Mouse (Mus musculus): ENCODE measurements around the gene Capn11. TPM values are rescaled to one million over a fixed set of nuclear protein-coding genes. Genes with fewer than 3 reads are reported as not detected.

Capn11 gene
- polyA plus RNA-seq, 1 experiment from 2014 or later: 0.72 TPM

DNA sequence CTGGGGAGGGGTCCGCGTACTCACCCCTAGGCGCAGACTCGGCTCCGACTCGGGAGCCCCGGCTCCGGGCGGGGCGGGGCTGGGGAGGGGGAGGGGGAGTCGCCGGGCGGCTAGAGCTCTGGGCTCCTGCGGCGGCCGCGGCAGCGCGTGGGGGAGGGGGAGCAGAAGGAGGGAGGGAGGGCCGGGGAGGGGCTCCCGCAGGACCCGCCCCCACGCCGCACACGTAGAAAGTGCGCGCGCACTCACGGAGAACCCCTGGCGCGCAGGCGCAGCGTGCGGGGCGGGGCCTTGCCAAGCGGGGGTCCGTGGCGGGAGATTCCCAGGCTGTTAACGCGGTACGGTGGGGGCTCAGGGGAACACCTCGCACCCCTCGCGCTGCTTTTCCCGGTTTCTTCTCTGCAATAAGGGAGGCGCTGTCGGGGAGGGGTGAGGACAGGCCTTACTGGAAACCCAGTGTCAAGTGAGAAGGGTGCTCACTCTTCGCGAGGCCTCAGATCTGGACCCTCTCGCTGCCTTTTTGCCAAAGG lies 27.0 kb upstream of the Capn11 start, which contains the start of gene Mrpl14:
Gene Mrpl14 (plus strand): TSS at position 230 of the 527 bp plus-strand sequence.
- peak within 1 kb of the TSS; percentile 97 for H3K9ac ChIP-seq (ENCODE audit: low read length)
- H3K27me3 ChIP-seq (ENCODE audit: control insufficient read depth, insufficient read depth, low read depth, low read length): no peaks in the 10 kb centered on the region
- 0% methylated on average over 37 of the region's 50 CpGs for WGBS
- H3K4me1 ChIP-seq (replicated peaks; ENCODE audit: control insufficient read depth, insufficient read depth, low read length): peaks cover 22% of the 10 kb centered on the region
- peak within 1 kb of the TSS; percentile 73 for H3K4me2 ChIP-seq (ENCODE audit: low read depth, low read length)
- H3K36me3 ChIP-seq (ENCODE audit: control insufficient read depth, insufficient read depth, low read length): no peaks in the 10 kb centered on the region
- H3K9me3 ChIP-seq (ENCODE audit: control insufficient read depth, low read length): no peaks in the 10 kb centered on the region
- peak within 1 kb of the TSS; percentile 94 for H3K4me3 ChIP-seq (ENCODE audit: low read length)
- peak; percentile 89 for ATAC-seq (ENCODE audit: low read depth)
- peak within 1 kb of the TSS; percentile 85 for H3K27ac ChIP-seq (ENCODE audit: low read length)

DNA sequence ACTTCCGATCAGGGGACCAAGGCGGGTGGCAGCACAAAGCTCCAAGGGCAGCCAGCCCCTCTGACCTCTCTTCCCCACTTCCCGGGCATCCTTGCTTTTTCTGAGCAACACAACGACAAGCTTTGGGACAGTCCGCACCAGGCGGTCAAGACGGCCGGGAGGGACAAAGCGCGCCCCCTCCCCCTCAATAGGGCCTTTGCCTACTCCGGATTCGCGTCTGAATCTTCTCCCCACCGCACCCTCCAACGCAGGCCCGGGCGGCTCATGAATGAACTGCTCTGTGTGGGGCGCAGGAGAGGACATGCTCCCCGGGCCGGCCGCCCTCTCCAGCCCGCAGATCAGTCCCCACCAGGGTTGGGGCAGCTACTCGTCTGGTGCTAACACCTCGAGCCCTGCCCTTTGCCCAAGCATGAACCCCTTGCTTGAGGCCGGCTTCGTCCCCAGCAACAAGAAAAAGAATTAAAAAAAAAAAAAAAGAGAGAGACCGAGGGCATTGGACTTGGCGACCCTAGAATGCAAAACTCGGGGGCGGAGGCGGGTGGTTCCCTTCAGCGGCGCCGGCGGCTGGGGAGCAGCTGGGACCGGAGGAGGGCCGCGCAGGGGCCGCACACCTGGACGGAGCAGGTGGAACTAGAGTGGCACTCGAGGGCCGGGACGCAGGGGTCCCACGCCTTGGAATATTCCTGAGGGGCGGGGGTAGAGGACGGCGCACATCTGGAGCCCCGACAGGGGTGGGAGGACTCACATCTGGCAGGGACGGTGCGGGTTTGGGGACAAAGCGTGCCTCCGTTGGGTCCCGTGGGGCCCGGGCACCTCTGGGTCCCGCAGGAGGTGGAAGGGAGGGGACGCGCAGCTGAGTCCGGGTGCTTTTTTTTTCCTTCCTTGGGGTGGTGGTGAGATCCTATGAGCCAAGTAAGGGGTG lies 26.3 kb upstream of the Capn11 start:
- H3K9ac ChIP-seq (ENCODE audit: low read length): peak overlapping the region; percentile 90

GRCm38 (mm10) chr17:45684667-45685131 lies 25.6 kb upstream of the Capn11 start:
- no peaks in the 10 kb centered on the region for H3K36me3 ChIP-seq (ENCODE audit: control insufficient read depth, insufficient read depth, low read length)
- H3K27ac ChIP-seq (ENCODE audit: low read length): peak overlapping the region; percentile 85
- no peaks in the 10 kb centered on the region for H3K27me3 ChIP-seq (ENCODE audit: control insufficient read depth, insufficient read depth, low read depth, low read length)
- H3K9me3 ChIP-seq (ENCODE audit: control insufficient read depth, low read length): no peaks in the 10 kb centered on the region
- peak overlapping the region; percentile 90 for H3K9ac ChIP-seq (ENCODE audit: low read length)
- H3K4me2 ChIP-seq (ENCODE audit: low read depth, low read length): peak overlapping the region; percentile 73
- peak overlapping the region; percentile 94 for H3K4me3 ChIP-seq (ENCODE audit: low read length)
- no peak for ATAC-seq (ENCODE audit: low read depth)
- peaks cover 28% of the 10 kb centered on the region for H3K4me1 ChIP-seq (replicated peaks; ENCODE audit: control insufficient read depth, insufficient read depth, low read length)
- WGBS: 31% methylated on average over 14 of the region's 14 CpGs

More for the DNA sequence above, 26.3 kb upstream of the Capn11 start:
- ATAC-seq (ENCODE audit: low read depth): peak; percentile 52
- Histone ChIP-seq H3K4me1 (replicated peaks; ENCODE audit: control insufficient read depth, insufficient read depth, low read length) (peaks cover 28% of the 10 kb centered on the region), H3K4me2 (ENCODE audit: low read depth, low read length) (peak overlapping the region; percentile 73), H3K27me3 (ENCODE audit: control insufficient read depth, insufficient read depth, low read depth, low read length) (no peaks in the 10 kb centered on the region), H3K4me3 (ENCODE audit: low read length) (peak overlapping the region; percentile 94), H3K27ac (ENCODE audit: low read length) (peak overlapping the region; percentile 85), H3K9me3 (ENCODE audit: control insufficient read depth, low read length) (no peaks in the 10 kb centered on the region), H3K36me3 (ENCODE audit: control insufficient read depth, insufficient read depth, low read length) (no peaks in the 10 kb centered on the region)
- under 1% methylated on average over 58 of the region's 58 CpGs for WGBS

- no peak overlapping the region for H3K4me2 ChIP-seq (ENCODE audit: low read depth, low read length)
- no peak overlapping the region for H3K27ac ChIP-seq (ENCODE audit: low read length)
- no peak overlapping the region for H3K4me3 ChIP-seq (ENCODE audit: low read length)
- WGBS: 84% methylated on average over 4 of the region's 4 CpGs
- H3K36me3 ChIP-seq (ENCODE audit: control insufficient read depth, insufficient read depth, low read length): peaks cover 3% of the 10 kb centered on the region; the same call in 1 of the 2 replicates
- no peaks in the 10 kb centered on the region for H3K9me3 ChIP-seq (ENCODE audit: control insufficient read depth, low read length)
- ATAC-seq (ENCODE audit: low read depth): no peak
- H3K27me3 ChIP-seq (ENCODE audit: control insufficient read depth, insufficient read depth, low read depth, low read length): no peaks in the 10 kb centered on the region
- no peak overlapping the region for H3K9ac ChIP-seq (ENCODE audit: low read length)
- peaks cover 25% of the 10 kb centered on the region for H3K4me1 ChIP-seq (replicated peaks; ENCODE audit: control insufficient read depth, insufficient read depth, low read length)
Observed at GRCm38 (mm10) chr17:45682843-45683242, 23.7 kb upstream of the Capn11 start.

- Histone ChIP-seq H3K27ac (ENCODE audit: low read length) (no peak overlapping the region), H3K27me3 (ENCODE audit: control insufficient read depth, insufficient read depth, low read depth, low read length) (no peaks in the 10 kb centered on the region), H3K36me3 (ENCODE audit: control insufficient read depth, insufficient read depth, low read length) (peaks cover 7% of the 10 kb centered on the region), H3K4me2 (ENCODE audit: low read depth, low read length) (no peak overlapping the region), H3K4me3 (ENCODE audit: low read length) (no peak overlapping the region), H3K4me1 (replicated peaks; ENCODE audit: control insufficient read depth, insufficient read depth, low read length) (peaks cover 17% of the 10 kb centered on the region), H3K9ac (ENCODE audit: low read length) (no peak overlapping the region), H3K9me3 (ENCODE audit: control insufficient read depth, low read length) (no peaks in the 10 kb centered on the region)
- ATAC-seq (ENCODE audit: low read depth): no peak
- WGBS: 95% methylated on average over 1 of the region's 1 CpGs
Observed at GRCm38 (mm10) chr17:45681588-45681987, 22.5 kb upstream of the Capn11 start.

DNA sequence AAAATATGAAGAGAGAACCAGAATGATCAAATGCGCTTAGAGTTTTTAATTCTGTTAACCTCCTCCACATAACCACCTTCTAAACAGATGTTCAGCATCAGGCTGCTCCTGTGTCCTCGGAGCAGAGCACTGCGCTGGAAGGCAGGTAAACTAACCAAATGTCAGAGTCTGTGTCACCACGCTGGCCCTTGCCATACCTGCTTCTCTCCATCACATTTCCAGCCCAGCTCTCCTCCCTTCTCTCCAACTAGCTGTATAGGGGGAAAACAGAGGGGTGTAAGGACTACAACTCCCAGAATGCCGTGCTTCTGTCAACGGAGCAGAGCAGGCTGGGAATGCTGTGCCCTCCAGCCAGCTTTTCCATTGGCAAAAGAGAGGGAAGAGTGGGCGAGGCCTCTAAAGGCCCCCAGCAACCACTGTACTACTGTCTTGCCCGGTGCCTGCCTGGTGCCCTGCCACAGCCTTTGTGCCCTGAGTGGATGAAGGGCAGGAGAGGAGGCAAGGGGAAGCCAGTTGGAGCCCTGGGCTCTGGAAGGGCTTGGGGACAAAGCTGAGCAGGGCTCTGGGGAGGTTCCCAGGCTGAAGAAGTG lies 21.4 kb upstream of the Capn11 start:
- Histone ChIP-seq H3K27me3 (ENCODE audit: control insufficient read depth, insufficient read depth, low read depth, low read length) (no peaks in the 10 kb centered on the region), H3K4me2 (ENCODE audit: low read depth, low read length) (peak overlapping the region; percentile 48), H3K9me3 (ENCODE audit: control insufficient read depth, low read length) (no peaks in the 10 kb centered on the region), H3K36me3 (ENCODE audit: control insufficient read depth, insufficient read depth, low read length) (peaks cover 9% of the 10 kb centered on the region), H3K27ac (ENCODE audit: low read length) (peak overlapping the region; percentile 46), H3K4me1 (replicated peaks; ENCODE audit: control insufficient read depth, insufficient read depth, low read length) (peaks cover 17% of the 10 kb centered on the region), H3K9ac (ENCODE audit: low read length) (peak overlapping the region; percentile 59), H3K4me3 (ENCODE audit: low read length) (peak overlapping the region; percentile 15; the same call in 1 of the 2 replicates)
- WGBS: 47% methylated on average over 8 of the region's 8 CpGs
- peak; percentile 70 for ATAC-seq (ENCODE audit: low read depth)

DNA sequence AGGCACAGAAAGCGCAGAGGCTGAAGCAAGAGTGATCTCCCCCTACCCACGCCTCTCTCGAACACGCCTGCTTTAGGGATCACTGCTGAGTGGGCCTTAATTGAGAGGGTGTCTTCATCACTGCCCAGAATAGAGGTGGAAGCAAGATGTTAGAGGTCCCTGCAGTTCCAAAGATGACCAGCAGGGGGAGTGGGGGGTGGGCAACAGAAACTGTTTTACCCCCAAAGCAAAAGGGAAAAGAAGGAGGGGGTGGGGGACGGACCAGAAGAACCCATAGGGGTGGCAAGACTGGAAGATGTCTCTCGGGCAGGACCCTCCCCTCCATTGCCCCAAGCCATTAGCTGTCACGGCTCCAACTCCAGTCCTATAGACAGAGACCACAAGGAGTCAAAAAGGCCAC lies 19.0 kb upstream of the Capn11 start:
- WGBS: 36% methylated on average over 7 of the region's 7 CpGs
- no peak overlapping the region for H3K9ac ChIP-seq (ENCODE audit: low read length)
- 0 out of 2 replicates have a peak, but pooled peaks have one; percentile 10 for ATAC-seq (ENCODE audit: low read depth)

DNA sequence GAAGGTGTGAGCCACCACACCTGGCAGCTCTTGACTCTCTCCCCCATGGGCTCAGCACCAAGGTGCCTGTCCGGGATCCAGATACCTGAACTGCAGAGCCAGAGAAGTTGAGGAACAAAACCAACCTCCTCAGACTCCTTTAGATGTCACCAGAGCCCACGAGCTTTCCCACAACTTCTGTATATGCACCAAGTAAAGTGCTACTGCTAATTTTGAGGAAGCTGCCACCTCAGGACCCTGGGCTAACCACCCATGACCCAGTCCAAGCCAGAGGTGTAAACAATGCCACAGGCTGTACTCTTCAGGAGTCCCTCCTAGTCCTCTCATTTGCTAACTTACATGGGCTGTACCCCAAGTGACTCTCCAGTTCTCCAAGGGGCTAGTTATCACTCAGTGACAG lies 13.5 kb upstream of the Capn11 start:
- Histone ChIP-seq H3K4me2 (ENCODE audit: low read depth, low read length) (no peak overlapping the region), H3K4me3 (ENCODE audit: low read length) (no peak overlapping the region), H3K9me3 (ENCODE audit: control insufficient read depth, low read length) (no peaks in the 10 kb centered on the region), H3K9ac (ENCODE audit: low read length) (no peak overlapping the region), H3K27ac (ENCODE audit: low read length) (no peak overlapping the region), H3K27me3 (ENCODE audit: control insufficient read depth, insufficient read depth, low read depth, low read length) (no peaks in the 10 kb centered on the region), H3K4me1 (replicated peaks; ENCODE audit: control insufficient read depth, insufficient read depth, low read length) (peaks cover 3% of the 10 kb centered on the region; the same call in 1 of the 2 replicates), H3K36me3 (ENCODE audit: control insufficient read depth, insufficient read depth, low read length) (peaks cover 15% of the 10 kb centered on the region)
- 82% methylated on average over 2 of the region's 2 CpGs for WGBS
- ATAC-seq (ENCODE audit: low read depth): no peak

More for the DNA sequence above, 19.0 kb upstream of the Capn11 start:
- Histone ChIP-seq H3K27me3 (ENCODE audit: control insufficient read depth, insufficient read depth, low read depth, low read length) (no peaks in the 10 kb centered on the region), H3K36me3 (ENCODE audit: control insufficient read depth, insufficient read depth, low read length) (peaks cover 18% of the 10 kb centered on the region), H3K9me3 (ENCODE audit: control insufficient read depth, low read length) (no peaks in the 10 kb centered on the region), H3K4me2 (ENCODE audit: low read depth, low read length) (no peak overlapping the region), H3K4me3 (ENCODE audit: low read length) (no peak overlapping the region), H3K27ac (ENCODE audit: low read length) (no peak overlapping the region), H3K4me1 (replicated peaks; ENCODE audit: control insufficient read depth, insufficient read depth, low read length) (peaks cover 8% of the 10 kb centered on the region)

DNA sequence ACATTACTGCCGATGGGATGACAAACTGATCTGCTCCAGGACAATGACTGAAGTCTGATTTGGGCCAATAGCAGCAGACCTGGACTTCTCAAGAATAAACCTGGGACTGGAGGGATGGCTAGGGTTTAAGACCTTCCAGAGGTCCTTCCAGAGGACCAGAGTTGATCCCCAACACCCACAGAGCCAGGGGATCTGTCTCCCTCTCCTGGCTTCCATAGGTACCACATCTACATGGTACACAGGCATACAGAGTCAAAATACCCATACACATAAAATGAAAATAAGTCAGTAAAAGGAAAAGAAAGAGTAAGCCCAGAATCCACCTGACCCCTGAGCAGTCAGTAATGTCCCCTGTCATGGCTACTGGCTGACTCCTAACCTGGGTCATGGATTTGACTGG lies 12.7 kb upstream of the Capn11 start:
- no peak overlapping the region for H3K4me2 ChIP-seq (ENCODE audit: low read depth, low read length)
- no peak for ATAC-seq (ENCODE audit: low read depth)
- H3K27me3 ChIP-seq (ENCODE audit: control insufficient read depth, insufficient read depth, low read depth, low read length): no peaks in the 10 kb centered on the region
- H3K4me3 ChIP-seq (ENCODE audit: low read length): no peak overlapping the region
- no peak overlapping the region for H3K9ac ChIP-seq (ENCODE audit: low read length)
- peaks cover 14% of the 10 kb centered on the region for H3K36me3 ChIP-seq (ENCODE audit: control insufficient read depth, insufficient read depth, low read length)
- H3K9me3 ChIP-seq (ENCODE audit: control insufficient read depth, low read length): no peaks in the 10 kb centered on the region
- no peak overlapping the region for H3K27ac ChIP-seq (ENCODE audit: low read length)
- peaks cover 3% of the 10 kb centered on the region; the same call in 1 of the 2 replicates for H3K4me1 ChIP-seq (replicated peaks; ENCODE audit: control insufficient read depth, insufficient read depth, low read length)
- 79% methylated on average over 1 of the region's 1 CpGs for WGBS
